Mouse (Mus musculus) forebrain, embryonic 11.5 days (tissue): Measurements from ENCODE around the gene Itpkb. TPM values are rescaled to one million over a fixed set of nuclear protein-coding genes. Genes with fewer than 3 reads are reported as not detected.

Experiments
- ATAC-seq: fragments of 200-750 bp; cut with Nextera tagmentation; replicated peaks from 2 replicates; pipeline ENCODE4 v1.8.0; 2017; ENCODE audit warnings: moderate TSS enrichment; ENCODE audit not compliant: low FRiP score
- DNase-seq: peaks from one replicate; pipeline ENCODE4 v3.0.0-alpha.2; 2017; ENCODE audit warnings: low spot score
- H3K27ac ChIP-seq: fragments of 300-500 bp; sonication (generic); 2 replicates; pipeline ENCODE4 v1.5.1; 2014; ENCODE audit warnings: low read depth, low read length
- H3K27me3 ChIP-seq: fragments of 300-500 bp; sonication (generic); 2 replicates; pipeline ENCODE4 v1.6.1; 2014; ENCODE audit warnings: mild to moderate bottlenecking, low read length, mixed read lengths; ENCODE audit not compliant: control insufficient read depth, insufficient read depth
- H3K36me3 ChIP-seq: fragments of 300-500 bp; sonication (generic); 2 replicates; pipeline ENCODE4 v1.6.1; 2014; ENCODE audit warnings: mild to moderate bottlenecking, low read length, moderate library complexity, mixed read lengths; ENCODE audit not compliant: control insufficient read depth, insufficient read depth
- H3K4me1 ChIP-seq: fragments of 300-500 bp; sonication (generic); replicated peaks from 2 replicates; pipeline ENCODE4 v1.6.1; 2014; ENCODE audit warnings: low read length, mixed read lengths; ENCODE audit not compliant: control insufficient read depth, insufficient read depth
- H3K4me2 ChIP-seq: fragments of 300-500 bp; sonication (generic); 2 replicates; pipeline ENCODE4 v1.6.1; 2014; ENCODE audit warnings: low read depth, mild to moderate bottlenecking, low read length, moderate library complexity, mixed read lengths; ENCODE audit not compliant: severe bottlenecking
- H3K4me3 ChIP-seq: fragments of 300-500 bp; sonication (generic); 2 replicates; pipeline ENCODE4 v1.5.1; 2014; ENCODE audit warnings: low read depth, low read length
- H3K9ac ChIP-seq: fragments of 300-500 bp; sonication (generic); 2 replicates; pipeline ENCODE4 v1.6.1; 2014; ENCODE audit warnings: low read length
- H3K9me3 ChIP-seq: fragments of 300-500 bp; sonication (generic); 2 replicates; pipeline ENCODE4 v1.6.1; 2016; ENCODE audit warnings: low read length, mixed read lengths; ENCODE audit not compliant: control insufficient read depth
- WGBS: fragments of 180-500 bp; shearing (Covaris S2); extraction: QIAGEN DNeasy Blood & Tissue Kit; methylation state at CpG from one replicate; pipeline ENCODE4 v1.1.7; 2014; 5-methylcytosine and 5-hydroxymethylcytosine counted together
- polyA plus RNA-seq: library from polyadenylated mRNA; unstranded; fragments of >200 nt; fragmentation: Nextera tagmentation; extraction: Ambion mirVana; gene quantifications from 2 replicates; pipeline ENCODE4 v1.2.1, GENCODE M21; 2014

Gene Itpkb
- polyA plus RNA-seq, 1 experiment from 2014 or later = 3.2 TPM

- no peaks in the 10 kb centered on the region for H3K9me3 ChIP-seq
- H3K36me3 ChIP-seq = no peaks in the 10 kb centered on the region
- H3K9ac ChIP-seq = no peak overlapping the region
- ATAC-seq = no peak
- H3K4me2 ChIP-seq = no peak overlapping the region
- 73% methylated on average over 5 of the region's 5 CpGs for WGBS
- H3K27ac ChIP-seq = no peak overlapping the region
- H3K4me3 ChIP-seq = no peak overlapping the region
- no peaks in the 10 kb centered on the region for H3K4me1 ChIP-seq
- no peak for DNase-seq
- no peaks in the 10 kb centered on the region for H3K27me3 ChIP-seq
Observed at GRCm38 (mm10) chr1:180464357-180464756, 134.1 kb downstream of the Itpkb start.

- Histone ChIP-seq H3K4me2 (no peak overlapping the region), H3K27ac (no peak overlapping the region), H3K4me3 (no peak overlapping the region), H3K36me3 (no peaks in the 10 kb centered on the region), H3K9ac (no peak overlapping the region), H3K27me3 (no peaks in the 10 kb centered on the region), H3K9me3 (no peaks in the 10 kb centered on the region), H3K4me1 (no peaks in the 10 kb centered on the region)
- 79% methylated on average over 4 of the region's 5 CpGs for WGBS
- DNase-seq = no peak
- no peak for ATAC-seq
Observed at GRCm38 (mm10) chr1:180465620-180466019, 135.3 kb downstream of the Itpkb start.

GRCm38 (mm10) chr1:180468004-180468403 lies 137.7 kb downstream of the Itpkb start:
- no peaks in the 10 kb centered on the region for H3K27me3 ChIP-seq
- DNase-seq = no peak
- H3K9ac ChIP-seq = no peak overlapping the region
- no peak for ATAC-seq
- no peak overlapping the region for H3K27ac ChIP-seq
- H3K4me3 ChIP-seq = no peak overlapping the region
- no peaks in the 10 kb centered on the region for H3K9me3 ChIP-seq
- H3K4me1 ChIP-seq = no peaks in the 10 kb centered on the region
- no peak overlapping the region for H3K4me2 ChIP-seq
- H3K36me3 ChIP-seq = no peaks in the 10 kb centered on the region
- 87% methylated on average over 4 of the region's 4 CpGs for WGBS

GRCm38 (mm10) chr1:180473566-180473965 lies 143.3 kb downstream of the Itpkb start:
- Histone ChIP-seq H3K27ac (no peak overlapping the region), H3K27me3 (no peaks in the 10 kb centered on the region)

More at GRCm38 (mm10) chr1:180473566-180473965, 143.3 kb downstream of the Itpkb start:
- Histone ChIP-seq H3K4me3 (no peak overlapping the region), H3K9ac (no peak overlapping the region), H3K9me3 (no peaks in the 10 kb centered on the region), H3K4me2 (no peak overlapping the region), H3K4me1 (no peaks in the 10 kb centered on the region), H3K36me3 (no peaks in the 10 kb centered on the region)
- ATAC-seq = no peak
- no peak for DNase-seq

Other genes with a start within 250 kb of the Itpkb start
- 1.4 and 1.5 TPM in 2 replicates for gene Coq8a, start 130.9 kb upstream of the Itpkb start, polyA plus RNA-seq
- gene Psen2, start 67.0 kb upstream of the Itpkb start, polyA plus RNA-seq = 5.7 and 6.1 TPM in 2 replicates
- 0.55 and 1.1 TPM in 2 replicates for gene Stum, start 153.0 kb downstream of the Itpkb start, polyA plus RNA-seq
- 276 and 281 TPM in 2 replicates for gene Parp1, start 238.4 kb downstream of the Itpkb start, polyA plus RNA-seq